Mouse (Mus musculus): ENCODE measurements around the gene Slc35f6.
A peak's percentile ranks its signal among the peaks of the same experiment; 100 is the strongest.

The Slc35f6 gene

GRCm38 (mm10) chr5:30647815-30648560 lies at the start of gene Slc35f6:
Gene Slc35f6, plus strand, starts transcription at chr5:30647933.
- peak; percentile 64 for DNase-seq (ENCODE audit: low read depth, low spot score)

- DNase-seq (ENCODE audit: low read depth, low spot score): no peak
Observed at GRCm38 (mm10) chr5:30601397-30601796, 46.3 kb upstream of the Slc35f6 start.

- no peak for DNase-seq (ENCODE audit: low read depth, low spot score)
Observed at GRCm38 (mm10) chr5:30603255-30603654, 44.5 kb upstream of the Slc35f6 start.

- no peak for DNase-seq (ENCODE audit: low read depth, low spot score)
Observed at GRCm38 (mm10) chr5:30603926-30604325, 43.8 kb upstream of the Slc35f6 start.

- DNase-seq (ENCODE audit: low read depth, low spot score): no peak
Observed at GRCm38 (mm10) chr5:30604769-30605188, 43.0 kb upstream of the Slc35f6 start.

GRCm38 (mm10) chr5:30605649-30606048 lies 42.1 kb upstream of the Slc35f6 start:
- DNase-seq (ENCODE audit: low read depth, low spot score): no peak

- no peak for DNase-seq (ENCODE audit: low read depth, low spot score)
Observed at GRCm38 (mm10) chr5:30606424-30607073, 41.2 kb upstream of the Slc35f6 start.

GRCm38 (mm10) chr5:30609094-30609493 lies 38.6 kb upstream of the Slc35f6 start:
- no peak for DNase-seq (ENCODE audit: low read depth, low spot score)

GRCm38 (mm10) chr5:30609918-30610645 lies 37.7 kb upstream of the Slc35f6 start:
- DNase-seq (ENCODE audit: low read depth, low spot score): no peak

- no peak for DNase-seq (ENCODE audit: low read depth, low spot score)
Observed at GRCm38 (mm10) chr5:30611091-30611490, 36.6 kb upstream of the Slc35f6 start.

- no peak for DNase-seq (ENCODE audit: low read depth, low spot score)
Observed at GRCm38 (mm10) chr5:30611689-30612088, 36.0 kb upstream of the Slc35f6 start.

- no peak for DNase-seq (ENCODE audit: low read depth, low spot score)
Observed at GRCm38 (mm10) chr5:30612575-30612974, 35.2 kb upstream of the Slc35f6 start.

- DNase-seq (ENCODE audit: low read depth, low spot score): no peak
Observed at GRCm38 (mm10) chr5:30613242-30613641, 34.5 kb upstream of the Slc35f6 start.

GRCm38 (mm10) chr5:30614221-30614620 lies 33.5 kb upstream of the Slc35f6 start:
- DNase-seq (ENCODE audit: low read depth, low spot score): no peak

- no peak for DNase-seq (ENCODE audit: low read depth, low spot score)
Observed at GRCm38 (mm10) chr5:30615416-30615815, 32.3 kb upstream of the Slc35f6 start.

GRCm38 (mm10) chr5:30615819-30616218 lies 31.9 kb upstream of the Slc35f6 start:
- DNase-seq (ENCODE audit: low read depth, low spot score): no peak

GRCm38 (mm10) chr5:30616644-30617043 lies 31.1 kb upstream of the Slc35f6 start:
- DNase-seq (ENCODE audit: low read depth, low spot score): no peak

- no peak for DNase-seq (ENCODE audit: low read depth, low spot score)
Observed at GRCm38 (mm10) chr5:30617357-30617756, 30.4 kb upstream of the Slc35f6 start.

- no peak for DNase-seq (ENCODE audit: low read depth, low spot score)
Observed at GRCm38 (mm10) chr5:30617851-30618250, 29.9 kb upstream of the Slc35f6 start.

GRCm38 (mm10) chr5:30618376-30619003 lies 29.2 kb upstream of the Slc35f6 start:
- no peak for DNase-seq (ENCODE audit: low read depth, low spot score)

GRCm38 (mm10) chr5:30619211-30619610 lies 28.5 kb upstream of the Slc35f6 start:
- no peak for DNase-seq (ENCODE audit: low read depth, low spot score)

GRCm38 (mm10) chr5:30620567-30620966 lies 27.2 kb upstream of the Slc35f6 start:
- DNase-seq (ENCODE audit: low read depth, low spot score): no peak
